Mouse (Mus musculus) megakaryocyte-erythroid progenitor cell, adult 5-6 weeks (primary cell): Measurements from ENCODE around the gene Blcap. TPM values are rescaled to one million over a fixed set of nuclear protein-coding genes. Genes with fewer than 3 reads are reported as not detected.

Source experiments
- ATAC-seq: replicated peaks from 2 replicates; pipeline ENCODE4 v1.8.0; 2016; ENCODE audit warnings: mild to moderate bottlenecking, inconsistent platforms; ENCODE audit not compliant: severe bottlenecking, poor library complexity, low FRiP score, low TSS enrichment
- total RNA-seq, 2 experiments: library from RNA; stranded (forward) in 1 of 2; stranded (reverse) in 1 of 2; fragments of 200-1000, 215-1000 nt in 1 of 2; fragments of >200 nt in 1 of 2; fragmentation: Nextera tagmentation in 1 of 2; gene quantifications; 2 replicates each; pipeline ENCODE4 v1.2.3; 2014 to 2017

The Blcap gene
- total RNA-seq, 2 experiments from 2014 or later = 14.6 to 26.2 TPM

- ATAC-seq = no peak
Measured at GRCm38 (mm10) chr2:157561165-157561836, 9.8 kb downstream of the Blcap start.

- ATAC-seq = no peak
Measured at GRCm38 (mm10) chr2:157560302-157560701, 10.8 kb downstream of the Blcap start.

GRCm38 (mm10) chr2:157559858-157560257, 11.2 kb downstream of the Blcap start, which contains the start of gene Nnat:
Nnat (plus strand) TSS chr2:157560078.
- ATAC-seq = no peak

GRCm38 (mm10) chr2:157559440-157559839, 11.6 kb downstream of the Blcap start:
- ATAC-seq = no peak

GRCm38 (mm10) chr2:157558520-157558919, 12.6 kb downstream of the Blcap start:
- peak; percentile 93 for ATAC-seq

- no peak for ATAC-seq
Measured at GRCm38 (mm10) chr2:157558051-157558450, 13.0 kb downstream of the Blcap start.

GRCm38 (mm10) chr2:157556074-157556698, 14.9 kb downstream of the Blcap start:
- ATAC-seq = no peak

- no peak for ATAC-seq
Measured at GRCm38 (mm10) chr2:157552158-157552886, 18.8 kb downstream of the Blcap start.

- ATAC-seq = no peak
Measured at GRCm38 (mm10) chr2:157550292-157550691, 20.8 kb downstream of the Blcap start.

- no peak for ATAC-seq
Measured at GRCm38 (mm10) chr2:157546686-157547085, 24.4 kb downstream of the Blcap start.

GRCm38 (mm10) chr2:157544333-157544888, 26.7 kb downstream of the Blcap start:
- ATAC-seq = no peak

GRCm38 (mm10) chr2:157542415-157542814, 28.7 kb downstream of the Blcap start:
- ATAC-seq = no peak

GRCm38 (mm10) chr2:157541631-157542030, 29.4 kb downstream of the Blcap start:
- no peak for ATAC-seq

GRCm38 (mm10) chr2:157540953-157541569, 30.0 kb downstream of the Blcap start:
- no peak for ATAC-seq

- 0 out of 2 replicates have a peak, but pooled peaks have one; percentile 44 for ATAC-seq
Measured at GRCm38 (mm10) chr2:157540073-157540952, 30.8 kb downstream of the Blcap start.

- no peak for ATAC-seq
Measured at GRCm38 (mm10) chr2:157537118-157537517, 34.0 kb downstream of the Blcap start.

- ATAC-seq = no peak
Measured at GRCm38 (mm10) chr2:157536476-157537081, 34.5 kb downstream of the Blcap start.

- ATAC-seq = no peak
Measured at GRCm38 (mm10) chr2:157534163-157534562, 36.9 kb downstream of the Blcap start.
